ENCODE assay signal across 13 mouse cellular contexts in genomic region chr5:99247441-99247840, GRCm38 (mm10).
A peak's percentile ranks its signal among the peaks of the same experiment; 100 is the strongest.
DNase-seq lines count a peak whose midpoint lies in the region; ATAC-seq and TF ChIP-seq lines count a peak whose summit lies in the region.
"Had no signal": no experiment of that assay in that cellular context is flagged by ENCODE, and none has a peak within 500 bp of the region (broad histone marks: within the 10 kb centered on the region; RNA-seq: fewer than 3 reads in every experiment).

No protein-coding gene starts in this region.

- peak overlapping the region; percentile 12; the same call in 1 of the 2 replicates for H3K4me3 ChIP-seq in heart, embryonic 12.5 days
- H3K4me3 ChIP-seq in left cerebral cortex, adult 2 months, result peak overlapping the region; percentile 3
- no peak overlapping the region for H3K4me3 ChIP-seq in forebrain, postnatal 0 days (ENCODE audit: low read depth, low read length)
- H3K4me3 ChIP-seq in neural tube, embryonic 14.5 days (ENCODE audit: low read depth, low read length), result no peak overlapping the region

- H3K27ac ChIP-seq in heart, embryonic 12.5 days (ENCODE audit: poor library complexity, severe bottlenecking), result peak overlapping the region; percentile 47
- H3K27ac ChIP-seq in left cerebral cortex, adult 2 months, result peak overlapping the region; percentile 72; the same call in 1 of the 2 replicates
- H3K27ac ChIP-seq in forebrain, postnatal 0 days (ENCODE audit: low read depth, low read length), result 0 out of 2 replicates have a peak overlapping the region, but pooled peaks have one; percentile 22
- no peak overlapping the region for H3K27ac ChIP-seq in neural tube, embryonic 14.5 days (ENCODE audit: low read depth, low read length)
- H3K27ac ChIP-seq: kidney, postnatal 0 days had no signal

- H3K36me3 ChIP-seq in heart, embryonic 12.5 days, result peaks cover 24% of the 10 kb centered on the region
- H3K36me3 ChIP-seq in forebrain, postnatal 0 days (ENCODE audit: insufficient read depth), result peaks cover 3% of the 10 kb centered on the region; the same call in 1 of the 2 replicates
- no peaks in the 10 kb centered on the region for H3K36me3 ChIP-seq in neural tube, embryonic 14.5 days (ENCODE audit: control insufficient read depth, insufficient read depth, low read length)

- peaks cover 72% of the 10 kb centered on the region for H3K4me1 ChIP-seq in heart, embryonic 12.5 days (replicated peaks)
- H3K4me1 ChIP-seq in forebrain, postnatal 0 days (ENCODE audit: insufficient read depth), result peaks cover 16% of the 10 kb centered on the region
- peaks cover 30% of the 10 kb centered on the region for H3K4me1 ChIP-seq in neural tube, embryonic 14.5 days (ENCODE audit: control insufficient read depth, insufficient read depth, low read length)

- WGBS in heart, embryonic 12.5 days, result 44% methylated on average over 7 of the region's 7 CpGs
- 62% methylated on average over 7 of the region's 7 CpGs for WGBS in forebrain, postnatal 0 days
- 62% methylated on average over 7 of the region's 7 CpGs for WGBS in neural tube, embryonic 14.5 days

- no peak for ATAC-seq in heart, embryonic 12.5 days (ENCODE audit: insufficient number of reproducible peaks, low FRiP score)
- ATAC-seq in forebrain, postnatal 0 days, result no peak
- no peak for ATAC-seq in neural tube, embryonic 14.5 days (ENCODE audit: low read depth)

- DNase-seq in heart, postnatal 36 days, result no peak
- DNase-seq in left cerebral cortex, adult 2 months (ENCODE audit: extremely low spot score in 1 of 2, low spot score in 2 of 2), result no peak
- no peak for DNase-seq in left cerebral cortex, adult 11 months (ENCODE audit: low spot score)
- no peak for DNase-seq in forebrain, postnatal 0 days
- no peak for DNase-seq in cerebellum, adult 11 months
- DNase-seq: adrenal gland, postnatal 36 days; cerebellum, postnatal 36 days; left cerebral cortex, postnatal 4 days; lung, embryonic 14.5 days; thymus, adult 2 months had no signal

- H3K27me3 ChIP-seq in heart, embryonic 12.5 days (replicated peaks), result no peaks in the 10 kb centered on the region
- H3K27me3 ChIP-seq in forebrain, postnatal 0 days (ENCODE audit: insufficient read depth, low read length), result no peaks in the 10 kb centered on the region
- H3K27me3 ChIP-seq in neural tube, embryonic 14.5 days (ENCODE audit: control insufficient read depth, insufficient read depth, low read length), result no peaks in the 10 kb centered on the region

- H3K4me2 ChIP-seq in heart, embryonic 12.5 days, result peak overlapping the region; percentile 58
- peak overlapping the region; percentile 8; the same call in 1 of the 2 replicates for H3K4me2 ChIP-seq in forebrain, postnatal 0 days (ENCODE audit: low read depth)
- H3K4me2 ChIP-seq in neural tube, embryonic 14.5 days (ENCODE audit: low read depth, low read length), result peak overlapping the region; percentile 16; the same call in 1 of the 2 replicates
- H3K4me2 ChIP-seq: lung, embryonic 14.5 days had no signal

- peak overlapping the region; percentile 36 for H3K9ac ChIP-seq in heart, embryonic 12.5 days
- H3K9ac ChIP-seq in forebrain, postnatal 0 days, result no peak overlapping the region; the same call in 1 of the 2 replicates
- no peak overlapping the region; the same call in 1 of the 2 replicates for H3K9ac ChIP-seq in neural tube, embryonic 14.5 days (replicated peaks; ENCODE audit: low read depth, low read length)
- H3K9ac ChIP-seq: lung, embryonic 14.5 days had no signal

- intact Hi-C loops in heart, postnatal 36 days (cut with DNase I), result loop anchor here (10.0 kb wide), 1 partner anchor 787 kb away; the partner anchor contains the start of genes Enoph1 and Hnrnpdl
- intact Hi-C loops in left cerebral cortex, adult 2 months (cut with DNase I), result loop anchor here (5.0 kb wide), 2 partner anchors 45 to 470 kb away; no protein-coding TSS in a partner anchor

- H3K9me3 ChIP-seq in heart, embryonic 12.5 days (replicated peaks), result no peaks in the 10 kb centered on the region
- H3K9me3 ChIP-seq in forebrain, postnatal 0 days (ENCODE audit: low read length), result no peaks in the 10 kb centered on the region
- no peaks in the 10 kb centered on the region for H3K9me3 ChIP-seq in neural tube, embryonic 14.5 days (ENCODE audit: control insufficient read depth, low read length)

- no peak for TF ChIP-seq CTCF in left cerebral cortex, adult 2 months (IDR thresholded peaks at IDR 0.05)
- no peak for TF ChIP-seq CTCF in forebrain, postnatal 0 days (IDR thresholded peaks at IDR 0.05; ENCODE audit: low read depth)

Comparison
In these comparisons a context has a peak if more than half of its experiments do, and no peak if none do; other contexts are left out.
1. H3K4me2 ChIP-seq: peak in every context shown above with its lines; median percentile 58 in heart, embryonic 12.5 days; 16 in neural tube, embryonic 14.5 days; 8 in forebrain, postnatal 0 days.
2. H3K4me3 ChIP-seq: peak in heart, embryonic 12.5 days (single experiment) and left cerebral cortex, adult 2 months (single experiment); none in forebrain, postnatal 0 days (single experiment) and neural tube, embryonic 14.5 days (single experiment).